Mouse (Mus musculus) heart, postnatal 36 days (tissue): ENCODE data around the gene C9orf72. TPM values are rescaled to one million over a fixed set of nuclear protein-coding genes. Genes with fewer than 3 reads are reported as not detected.
"Not testable (repeated sequence)": the region's sequence is repeated elsewhere in the genome, so short reads cannot be mapped to it uniquely, and the experiment has no call there.

Source experiments
- DNase-seq, 2 experiments: peaks; one replicate each; pipeline ENCODE4 v3.0.0; 2021 to 2022
- intact Hi-C: fragments of 180-260 bp; cut with DNase I; formaldehyde crosslinking; loops from one replicate; pipeline ENCODE4 v1.15.1; 2025
- total RNA-seq, 2 experiments: library from RNA; stranded (reverse); gene quantifications; 2 replicates each; pipeline ENCODE4 v1.2.3; 2021

C9orf72 gene
- total RNA-seq = 10 to 100 TPM; 20.6 to 21.2 TPM

DNA sequence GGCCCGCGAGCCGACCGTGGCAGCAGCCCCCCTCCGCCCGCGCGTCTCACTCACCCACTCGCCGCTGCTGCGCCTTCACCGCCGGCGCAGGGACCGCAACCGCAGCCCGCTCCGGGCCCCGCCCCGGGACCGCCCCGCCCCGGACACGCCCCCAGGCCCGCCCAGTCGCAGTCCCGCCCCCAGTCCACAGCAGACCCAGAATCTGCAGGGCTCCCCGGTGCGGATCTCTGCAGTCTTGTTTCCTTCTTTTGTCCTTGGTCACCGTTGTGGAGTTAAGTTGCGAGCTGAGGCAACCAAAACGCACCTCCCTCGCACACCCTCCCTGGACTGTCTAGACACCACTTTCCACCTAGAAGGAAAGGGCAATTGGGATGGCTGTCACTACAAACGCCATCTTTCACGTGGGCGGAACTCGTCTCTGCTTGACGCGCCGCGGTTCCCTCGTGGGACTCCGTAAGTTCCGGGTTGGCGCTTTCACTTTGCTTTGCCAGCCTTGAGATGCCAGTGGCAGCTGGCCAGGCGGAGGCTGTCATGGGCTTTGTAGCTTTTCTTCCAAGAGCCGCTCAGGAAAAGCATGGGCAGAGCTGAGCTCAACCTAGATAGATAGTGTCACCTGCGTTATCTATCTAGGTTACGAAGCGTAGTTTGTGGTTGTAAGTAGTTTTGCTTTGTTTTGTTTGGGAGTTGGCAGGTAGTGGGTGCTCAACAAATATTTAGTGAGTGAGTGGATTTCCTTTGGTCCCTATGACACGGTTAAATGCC is at the start of gene C9orf72:
TSS of gene C9orf72 (minus strand) at position 442 of the 762 bp plus-strand sequence.
- intact Hi-C loops = loop anchor here (2.0 to 10.0 kb wide), 6 partner anchors 69 to 671 kb away; partner anchors contain the start of genes Akirin2, Mob3b, Orc3 and Rars2
- DNase-seq = peak; percentile 97 to 98

DNA sequence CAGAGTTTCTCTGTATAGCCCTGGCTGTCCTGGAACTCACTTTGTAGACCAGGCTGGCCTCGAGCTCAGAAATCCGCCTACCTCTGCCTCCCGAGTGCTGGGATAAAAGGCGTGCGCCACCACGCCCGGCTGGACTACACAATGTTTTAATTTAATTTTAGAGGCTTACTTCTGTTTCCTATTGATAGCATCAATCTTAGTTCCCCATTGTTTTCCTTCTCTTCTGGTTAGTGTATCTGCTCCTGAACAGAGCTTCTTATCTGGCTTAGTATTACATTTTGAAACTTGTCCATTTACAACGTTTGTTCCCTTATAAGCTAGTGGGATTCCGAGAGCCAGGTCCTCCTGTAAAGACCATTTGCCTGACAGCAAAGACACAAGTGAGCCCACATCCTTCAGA is 33.0 kb upstream of the C9orf72 start:
- no peak for DNase-seq
- intact Hi-C loops = no loop called here

DNA sequence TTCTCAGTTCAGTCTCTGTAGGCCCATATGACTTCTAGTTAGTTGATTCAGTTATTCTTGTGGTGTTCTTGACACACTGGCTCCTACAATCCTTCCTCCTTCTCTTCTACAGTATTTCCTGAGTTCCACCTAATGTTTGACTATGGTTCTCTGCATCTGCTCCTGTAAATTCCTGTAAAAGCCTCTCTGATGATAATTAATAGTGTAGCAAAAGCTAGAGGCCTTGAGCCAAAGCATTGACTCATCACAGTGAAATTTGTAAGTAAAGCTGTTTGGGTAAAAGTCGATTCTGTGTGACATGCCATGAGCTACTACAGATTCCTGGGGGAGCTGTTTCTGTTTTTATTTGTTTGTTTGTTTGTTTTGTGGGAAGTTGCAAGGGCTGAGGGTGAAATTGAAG is 18.0 kb upstream of the C9orf72 start:
- intact Hi-C loops = no loop called here
- DNase-seq = no peak

DNA sequence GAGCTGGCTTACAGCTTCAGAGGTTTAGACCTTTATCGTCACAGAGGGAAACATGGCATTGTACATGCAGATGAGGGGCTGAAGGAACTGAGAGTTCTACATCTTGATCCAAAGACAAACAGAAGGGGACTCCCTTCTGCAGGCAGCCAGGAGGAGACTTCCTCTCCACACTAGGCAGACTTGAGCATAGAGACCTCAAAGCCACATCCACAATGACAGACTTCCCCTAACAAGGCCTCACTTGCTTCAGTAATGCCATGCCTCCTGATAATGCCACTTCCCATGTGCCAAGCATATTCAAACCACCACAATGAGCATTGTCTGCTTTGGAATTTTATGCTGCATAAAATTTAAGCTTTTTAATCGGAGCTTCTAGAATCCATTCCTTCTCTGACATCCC is 15.8 kb upstream of the C9orf72 start:
- DNase-seq = no peak
- intact Hi-C loops = no loop called here

DNA sequence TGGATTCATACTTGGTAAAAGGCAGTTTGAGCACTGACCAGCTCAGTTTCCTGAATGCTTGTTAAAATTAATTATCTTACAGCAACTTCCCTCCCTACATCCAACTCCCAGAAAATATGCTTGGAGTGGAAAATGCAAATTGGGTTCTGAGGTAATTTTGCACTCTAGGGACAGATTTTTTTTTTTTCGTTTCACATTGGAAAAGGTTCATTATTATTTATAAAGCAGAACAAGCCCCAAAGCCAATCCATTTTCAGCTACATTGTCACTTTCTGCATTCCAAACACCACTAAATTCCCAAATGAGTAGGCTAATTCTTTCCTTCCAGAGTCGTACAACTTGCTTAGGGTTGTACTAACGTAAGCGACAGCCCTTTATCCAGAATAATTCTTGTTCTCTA is 12.7 kb upstream of the C9orf72 start:
- intact Hi-C loops = no loop called here
- DNase-seq = no peak

DNA sequence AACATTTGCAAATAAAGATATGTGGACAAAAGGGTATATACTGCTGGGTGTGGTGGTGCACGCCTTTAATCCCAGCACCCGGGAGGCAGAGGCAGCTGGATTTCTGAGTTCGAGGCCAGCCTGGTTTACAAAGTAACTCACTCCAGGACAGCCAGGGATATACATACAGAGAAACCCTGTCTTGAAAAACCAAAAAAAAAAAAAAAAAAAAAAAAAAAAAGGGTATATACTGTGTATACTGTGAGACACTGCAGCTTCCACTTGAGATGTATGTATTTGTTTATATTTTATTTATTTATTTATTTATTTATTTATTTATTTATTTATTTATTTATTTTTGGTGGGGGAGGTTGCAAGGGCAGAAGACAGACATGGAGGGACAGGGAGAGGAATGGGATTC is 12.3 kb upstream of the C9orf72 start:
- intact Hi-C loops, DNase-seq: not testable (repeated sequence)

DNA sequence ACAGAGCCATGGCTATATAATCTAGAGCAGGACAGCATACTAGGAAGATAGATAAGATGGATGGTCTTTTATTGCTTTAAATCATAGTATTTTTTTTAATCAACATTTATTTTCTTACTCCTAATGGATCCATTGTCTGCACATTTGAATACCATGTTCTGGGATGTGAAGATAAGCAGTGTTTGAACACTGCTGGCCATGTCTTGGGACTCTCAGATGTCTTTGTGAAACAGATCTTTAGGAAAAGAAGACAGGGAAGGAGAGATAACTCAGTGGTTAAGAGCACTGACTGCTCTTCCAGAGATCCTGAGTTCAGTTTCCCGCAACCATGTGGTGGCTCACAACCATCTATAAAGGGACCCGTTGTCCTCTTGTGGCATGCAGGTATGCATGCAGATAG is 10.3 kb upstream of the C9orf72 start:
- intact Hi-C loops = no loop called here
- DNase-seq = no peak

DNA sequence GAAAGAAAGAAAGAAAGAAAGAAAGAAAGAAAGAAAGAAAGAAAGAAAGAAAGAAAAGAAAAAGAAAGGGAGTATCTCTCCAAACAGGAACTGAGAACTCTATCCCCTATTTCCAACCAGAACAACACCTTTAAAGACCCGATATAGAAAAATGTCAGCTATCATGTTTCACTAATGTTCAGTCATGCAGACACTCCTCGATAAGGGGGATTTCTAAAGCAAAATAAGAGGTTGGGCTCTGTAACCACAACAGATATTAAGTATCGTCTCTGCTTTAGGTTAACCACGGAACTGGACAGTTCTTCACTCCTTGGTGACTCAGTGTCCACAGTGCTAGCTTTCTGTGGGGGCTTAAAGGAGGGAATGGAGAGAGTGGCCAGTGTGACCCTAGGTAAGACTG is 2.3 kb upstream of the C9orf72 start:
- no peak for DNase-seq
- intact Hi-C loops = loop anchor here (5.0 to 10.0 kb wide), 5 partner anchors 71 to 673 kb away; partner anchors contain the start of genes Akirin2, Mob3b, Orc3 and Rars2

DNA sequence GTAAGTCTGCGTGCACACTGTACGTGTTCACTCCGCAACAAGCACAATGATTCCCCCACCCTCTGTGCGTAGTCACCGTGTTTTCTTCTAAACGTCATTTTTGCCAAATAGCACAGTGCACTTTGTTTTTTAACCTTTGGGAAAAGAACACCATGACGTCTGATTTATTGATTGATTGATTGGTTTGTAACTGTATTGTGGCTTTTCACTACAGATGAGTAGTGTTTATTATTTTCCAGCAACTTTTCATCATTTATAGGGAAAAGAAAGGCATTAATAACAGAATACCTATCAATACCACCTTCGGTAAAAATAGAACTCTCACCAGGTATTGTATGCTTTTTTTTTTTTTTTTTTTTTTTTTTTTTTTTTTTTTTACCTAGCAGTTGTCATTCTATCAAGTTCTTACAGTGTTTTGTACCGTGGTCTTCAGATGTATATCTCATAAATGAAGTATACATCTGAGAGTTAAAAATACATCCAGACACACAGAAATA is 569 bp upstream of the C9orf72 start:
- intact Hi-C loops = loop anchor here (5.0 to 10.0 kb wide), 5 partner anchors 69 to 672 kb away; partner anchors contain the start of genes Akirin2, Mob3b, Orc3 and Rars2
- no peak for DNase-seq

DNA sequence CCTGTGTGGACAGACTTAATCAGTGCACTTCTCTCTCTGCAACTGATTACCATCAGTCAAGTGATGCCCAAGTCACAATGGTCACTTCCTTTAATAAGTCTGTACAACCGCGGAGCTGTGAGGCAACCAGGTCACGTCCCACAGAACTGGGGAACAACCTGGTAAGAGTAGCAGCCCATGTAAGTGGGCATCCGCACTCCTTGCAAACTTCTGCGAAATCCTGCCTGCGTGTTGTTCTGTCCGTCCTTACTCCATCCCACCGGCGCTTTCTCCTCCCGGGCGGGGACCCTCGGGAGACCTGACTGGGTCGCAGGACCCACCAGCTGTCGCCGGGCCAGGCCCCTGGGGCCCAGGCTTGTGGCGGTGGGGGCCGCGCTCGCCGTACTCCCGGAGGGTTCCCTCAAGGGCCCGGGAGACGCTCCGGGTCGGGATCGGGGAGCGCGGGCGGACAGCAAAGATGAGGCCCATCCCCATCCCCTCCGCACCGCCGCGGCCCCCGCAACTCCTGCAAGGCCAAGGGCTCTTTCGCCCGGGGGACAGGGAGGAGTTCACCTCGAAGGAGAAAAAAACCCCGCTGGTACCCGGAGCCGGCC is 738 bp downstream of the C9orf72 start:
- intact Hi-C loops = loop anchor here (2.0 to 10.0 kb wide), 6 partner anchors 68 to 670 kb away; partner anchors contain the start of genes Akirin2, Mob3b, Orc3 and Rars2
- no peak for DNase-seq

DNA sequence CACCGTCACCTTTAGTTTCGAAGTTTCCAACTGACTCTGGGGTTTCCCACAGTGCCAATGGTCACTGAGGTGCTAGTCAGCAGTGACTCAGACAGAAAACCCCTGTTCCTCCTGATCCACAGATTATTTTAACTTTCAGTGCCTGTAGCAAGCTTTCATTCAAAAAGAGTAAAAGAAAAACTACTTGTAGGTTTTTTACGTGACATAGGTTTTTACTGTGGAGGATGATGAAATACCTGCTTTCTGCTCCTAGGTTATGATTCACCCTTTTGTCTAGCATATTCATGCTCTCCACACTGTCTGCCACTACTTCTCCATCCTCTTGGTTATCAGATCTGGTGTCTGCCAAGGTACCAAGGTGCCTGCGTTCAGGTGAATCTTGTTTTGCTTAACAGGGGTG is 1.9 kb downstream of the C9orf72 start:
- no peak for DNase-seq
- intact Hi-C loops = loop anchor here (2.0 to 10.0 kb wide), 3 partner anchors 341 to 669 kb away; partner anchors contain the start of genes Akirin2, Orc3, Rars2 and Zfp292

DNA sequence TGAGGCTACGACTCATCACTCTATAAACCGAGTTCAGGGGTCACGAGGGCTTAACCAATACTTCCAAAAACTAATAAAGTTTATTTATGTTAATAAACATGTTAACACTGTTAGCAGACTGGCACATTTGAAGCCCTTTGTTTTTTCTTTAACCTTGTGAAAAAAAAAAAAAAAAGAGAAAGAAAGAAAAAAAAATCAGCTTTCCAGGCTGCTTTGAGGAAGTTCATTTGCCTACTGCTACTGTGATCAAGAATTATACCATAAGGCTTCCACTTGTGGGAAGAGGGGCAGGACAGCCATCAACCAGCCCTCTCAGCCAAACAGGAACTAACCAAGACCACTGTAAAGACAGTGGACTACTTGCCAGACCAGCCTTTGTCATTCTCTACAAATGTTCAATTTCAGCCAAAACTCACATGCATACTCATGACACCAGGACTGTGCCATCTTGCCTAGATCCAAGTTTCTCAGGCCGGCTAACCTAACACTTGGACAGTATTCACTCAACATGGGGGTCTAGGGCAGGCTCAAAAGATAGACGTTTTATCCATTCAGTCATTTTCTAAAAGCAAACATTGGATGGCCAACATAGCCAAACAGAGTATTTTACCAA is 2.5 kb downstream of the C9orf72 start:
- intact Hi-C loops = loop anchor here (10.0 kb wide), 2 partner anchors 609 to 669 kb away; partner anchors contain the start of genes Akirin2, Orc3 and Rars2
- DNase-seq = no peak

DNA sequence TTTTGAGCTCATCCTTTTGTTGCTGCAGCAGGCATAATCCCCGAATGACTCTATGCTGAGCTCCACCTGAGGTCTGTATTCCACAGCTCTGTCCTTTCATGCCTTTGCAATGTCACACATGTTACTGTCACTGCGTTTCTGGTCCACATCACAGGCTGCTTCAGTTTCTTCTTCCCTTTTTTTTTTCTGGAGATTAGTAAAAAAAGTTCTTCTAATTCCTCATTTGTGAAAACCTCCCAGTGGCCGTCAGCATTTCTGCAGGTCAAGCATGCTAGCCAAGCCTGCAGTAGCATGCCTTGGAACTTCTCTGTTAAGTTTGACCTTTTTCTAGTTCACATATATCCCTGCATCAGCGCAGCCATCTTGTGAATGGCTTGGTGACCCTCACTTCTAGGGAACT is 4.1 kb downstream of the C9orf72 start:
- intact Hi-C loops = loop anchor here (10.0 kb wide), 2 partner anchors 607 to 667 kb away; partner anchors contain the start of genes Akirin2, Orc3 and Rars2
- DNase-seq = peak in 1 of 2 experiments; percentile 14

DNA sequence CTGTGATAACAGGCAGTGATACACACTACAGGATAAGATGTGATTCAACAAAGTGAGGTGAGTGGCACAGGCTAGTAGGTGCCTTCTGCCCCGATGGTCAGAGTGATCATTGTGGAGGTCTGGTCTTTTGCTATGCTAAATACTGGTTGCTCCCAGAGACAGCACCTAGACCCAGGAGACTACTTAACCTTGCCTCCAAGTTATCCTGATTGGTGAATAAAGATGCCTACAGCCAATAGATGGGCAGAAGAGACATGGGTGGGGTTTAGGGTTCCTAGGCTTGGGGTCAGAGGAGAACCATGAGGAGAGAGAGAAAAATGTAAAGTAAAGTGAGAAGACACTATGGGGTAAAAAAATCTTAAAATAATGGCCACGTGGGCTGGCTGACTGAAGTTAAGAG is 4.8 kb downstream of the C9orf72 start:
- intact Hi-C loops = loop anchor here (10.0 kb wide), 2 partner anchors 606 to 666 kb away; partner anchors contain the start of genes Akirin2, Orc3 and Rars2
- no peak for DNase-seq

DNA sequence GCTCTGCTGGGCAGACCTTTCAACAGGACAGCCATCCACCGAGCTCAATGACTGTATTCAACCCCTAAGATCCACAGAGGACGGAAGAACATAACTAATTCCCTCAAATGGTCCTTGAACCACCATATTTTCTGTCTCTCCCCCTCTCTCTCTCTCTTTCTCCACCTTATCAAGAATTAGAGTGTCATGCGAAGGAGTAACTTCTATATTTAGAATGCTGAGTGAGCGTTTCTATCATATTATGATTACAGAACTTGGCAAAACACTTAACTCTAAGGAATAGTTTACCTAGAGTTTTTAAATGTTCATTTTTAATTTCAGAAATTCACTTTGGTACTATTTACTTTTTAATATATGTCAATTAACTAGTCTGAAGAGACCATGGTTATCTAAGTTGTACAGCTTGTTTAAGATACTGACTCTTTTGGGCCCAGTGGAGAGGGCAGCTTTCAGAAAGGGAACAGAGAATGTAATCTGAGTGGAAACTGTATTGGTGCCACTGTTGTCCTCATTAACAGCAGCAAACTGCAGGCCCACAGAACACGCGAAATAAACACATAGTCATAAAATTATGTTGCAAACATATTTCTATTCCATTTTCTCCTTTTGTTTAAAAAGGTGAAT is 5.8 kb downstream of the C9orf72 start:
- no peak for DNase-seq
- intact Hi-C loops = loop anchor here (10.0 kb wide), 2 partner anchors 605 to 665 kb away; partner anchors contain the start of genes Akirin2, Orc3 and Rars2

DNA sequence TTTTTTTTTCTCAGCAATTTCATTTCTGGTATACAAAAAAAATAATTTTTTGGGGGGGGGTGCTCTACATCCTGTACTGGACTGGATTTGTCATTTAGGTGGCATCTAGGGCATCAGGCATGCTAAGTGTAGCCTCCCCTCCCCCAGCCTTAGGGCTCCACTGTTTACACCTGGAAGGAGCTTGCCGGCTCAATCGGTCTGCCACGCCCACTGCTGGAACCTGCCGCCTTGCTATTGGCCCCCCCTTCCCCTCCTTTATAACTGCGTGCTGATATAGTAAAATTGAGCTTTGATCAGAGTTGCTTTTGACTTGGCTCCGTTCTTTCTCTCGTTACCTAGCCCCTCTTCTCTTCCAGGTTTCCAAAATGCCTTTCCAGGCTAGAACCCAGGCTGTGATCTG is 21.3 kb downstream of the C9orf72 start:
- DNase-seq = no peak
- intact Hi-C loops = no loop called here

DNA sequence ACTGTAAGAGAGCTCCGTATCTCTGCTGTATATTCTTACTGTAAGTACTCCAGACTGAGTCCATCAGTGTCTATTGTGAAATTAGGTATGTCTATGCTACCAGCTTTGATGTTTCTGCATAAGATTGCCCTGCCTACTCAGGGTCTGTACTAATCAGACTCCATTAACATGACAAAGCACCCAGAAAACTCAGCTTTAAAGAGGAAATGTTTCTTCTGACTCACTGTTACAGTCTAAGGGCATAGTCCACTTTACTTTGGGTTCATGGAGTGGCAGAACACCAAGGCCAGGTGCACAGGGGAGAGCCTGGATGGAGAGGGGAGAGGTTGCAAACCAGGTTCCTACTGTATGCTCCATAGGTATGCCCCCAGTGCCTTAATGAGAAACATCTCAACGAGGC is 22.3 kb downstream of the C9orf72 start:
- intact Hi-C loops = no loop called here
- no peak for DNase-seq

DNA sequence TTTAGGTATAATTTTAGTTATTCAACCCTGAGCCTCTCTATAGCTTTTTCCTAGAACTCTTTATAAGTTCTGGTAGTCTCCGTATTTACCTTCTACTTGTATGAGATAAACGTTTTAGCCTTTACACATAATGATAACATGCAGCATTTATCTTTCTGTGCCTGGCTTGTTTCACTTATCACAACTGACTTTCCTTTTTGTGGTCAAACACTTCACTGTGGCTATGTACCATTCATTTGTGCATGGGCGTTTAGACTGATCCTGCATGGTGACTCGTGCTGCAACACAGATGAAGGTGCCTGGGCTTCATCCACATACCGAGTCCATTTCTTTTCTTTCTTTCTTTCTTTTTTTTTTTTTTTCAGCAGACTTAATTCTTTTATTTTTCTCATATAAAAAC is 24.3 kb downstream of the C9orf72 start:
- intact Hi-C loops = no loop called here
- no peak for DNase-seq

DNA sequence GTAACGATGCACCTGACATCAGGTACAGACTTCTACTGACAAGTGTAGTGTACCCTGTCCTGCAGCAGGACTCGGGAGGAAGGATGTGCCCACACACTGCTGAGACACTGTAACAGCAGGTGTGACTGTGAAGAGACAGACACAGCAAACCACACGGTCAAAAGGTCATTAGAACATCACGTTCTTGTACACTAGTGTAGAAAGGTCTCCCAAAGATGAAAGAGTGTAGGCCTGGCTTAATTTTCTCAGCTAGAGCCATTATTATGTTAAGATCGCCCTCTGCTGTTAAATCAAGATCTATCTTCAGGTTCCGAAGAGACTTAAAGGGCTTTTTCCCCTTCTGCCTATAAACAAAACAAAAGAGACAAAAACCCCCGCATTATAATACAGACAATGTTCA is 33.2 kb downstream of the C9orf72 start:
- intact Hi-C loops = loop anchor here (1.0 kb wide), 1 partner anchor 234 kb away; no protein-coding TSS in a partner anchor
- DNase-seq = no peak

DNA sequence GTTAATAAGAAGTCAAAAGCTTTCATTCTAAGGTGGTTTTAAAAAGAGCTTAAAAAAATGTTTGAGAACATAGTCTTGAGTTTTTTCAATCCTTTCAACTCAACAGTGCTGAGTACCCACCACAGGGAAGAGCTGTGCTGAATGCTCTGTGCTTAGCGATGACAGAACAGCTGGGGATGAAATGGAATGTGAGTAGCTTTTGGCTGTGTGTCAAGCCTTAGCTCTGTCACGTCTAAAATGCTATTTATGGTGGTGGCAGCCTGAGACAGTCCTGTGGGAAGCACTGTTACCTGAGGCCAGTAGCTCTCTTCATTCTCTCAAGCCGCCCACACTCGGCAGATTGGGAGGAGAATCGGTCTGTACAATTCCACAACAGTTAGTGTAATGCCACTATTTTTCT is 36.2 kb downstream of the C9orf72 start:
- intact Hi-C loops = no loop called here
- no peak for DNase-seq
